Mouse (Mus musculus): ENCODE measurements around the gene Pomgnt1.

The Pomgnt1 gene

DNA sequence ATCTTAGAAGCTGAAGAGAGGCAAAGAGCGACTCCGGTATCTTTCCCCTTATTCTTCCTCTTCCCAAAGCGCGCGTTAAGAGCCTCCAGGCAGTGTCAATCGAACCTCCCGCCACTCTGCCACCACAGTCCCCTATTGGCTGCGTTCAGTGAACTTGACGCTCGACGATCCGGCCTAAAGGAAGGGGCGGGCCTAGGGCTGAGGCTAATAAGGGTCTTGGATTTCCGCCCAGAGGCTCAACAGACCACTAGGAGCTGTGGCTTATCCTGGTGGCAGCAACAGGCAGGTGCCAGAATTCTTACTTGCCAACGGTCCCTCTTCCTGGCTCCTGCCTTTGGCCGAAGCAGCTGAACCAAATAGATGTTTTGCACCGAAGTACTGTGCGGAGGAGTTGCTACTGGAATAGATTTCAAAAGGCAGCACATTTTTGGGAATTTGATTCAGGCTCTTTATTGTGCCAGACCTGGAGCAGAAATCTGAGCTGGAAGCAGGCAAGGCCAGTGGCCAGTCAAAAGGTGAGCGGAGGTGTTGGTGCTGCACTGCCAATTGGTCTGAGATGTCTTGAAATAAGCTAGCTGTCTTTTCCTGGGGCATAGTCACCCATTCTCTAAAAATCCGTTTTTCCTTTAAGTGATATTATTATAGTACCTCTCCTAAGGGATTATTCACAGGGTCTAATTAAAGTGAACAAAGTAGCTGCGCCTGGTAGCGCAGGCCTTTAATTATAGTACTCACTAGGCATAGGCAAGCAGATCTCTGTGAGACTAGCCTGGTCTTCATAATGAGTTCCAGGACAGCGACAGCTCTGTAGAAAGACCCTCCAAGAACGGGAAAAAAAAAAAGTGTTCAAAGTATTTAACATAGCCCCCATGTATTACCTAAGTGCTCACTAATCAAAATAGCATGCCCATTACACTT lies at the start of gene Pomgnt1, which contains the start of gene Rad54l:
Gene Pomgnt1 (plus strand): TSS at position 239 of the 918 bp plus-strand sequence.
Gene Rad54l (minus strand): TSS at position 89 of the 918 bp plus-strand sequence.
- peak; percentile 97 for DNase-seq (ENCODE audit: low read depth, low spot score)

DNA sequence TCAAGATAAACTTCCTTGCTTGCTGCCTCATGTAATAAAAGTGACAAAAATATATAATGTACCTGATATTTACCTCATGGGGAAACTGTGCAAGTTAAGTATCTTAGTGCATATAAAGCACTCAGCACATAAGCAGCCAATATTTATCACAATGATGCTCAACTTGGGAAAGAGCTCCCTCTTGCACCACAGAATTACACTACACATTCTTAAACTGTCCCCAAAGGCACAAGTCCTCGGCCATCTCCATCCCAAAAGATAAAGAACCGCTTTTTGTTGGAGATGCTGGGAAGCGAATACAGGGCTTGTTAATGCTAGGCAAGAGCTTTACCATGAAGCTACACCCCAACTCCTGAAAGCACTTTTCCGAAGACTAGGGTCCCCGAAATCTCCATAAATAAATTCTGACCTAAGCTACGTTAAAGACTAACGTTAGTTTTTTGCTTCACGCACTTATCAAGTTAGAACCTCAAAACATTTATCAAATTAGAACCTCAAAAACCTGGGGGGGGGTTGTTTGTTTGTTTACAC lies 49.4 kb upstream of the Pomgnt1 start:
- peak; percentile 71 for DNase-seq (ENCODE audit: low read depth, low spot score)

DNA sequence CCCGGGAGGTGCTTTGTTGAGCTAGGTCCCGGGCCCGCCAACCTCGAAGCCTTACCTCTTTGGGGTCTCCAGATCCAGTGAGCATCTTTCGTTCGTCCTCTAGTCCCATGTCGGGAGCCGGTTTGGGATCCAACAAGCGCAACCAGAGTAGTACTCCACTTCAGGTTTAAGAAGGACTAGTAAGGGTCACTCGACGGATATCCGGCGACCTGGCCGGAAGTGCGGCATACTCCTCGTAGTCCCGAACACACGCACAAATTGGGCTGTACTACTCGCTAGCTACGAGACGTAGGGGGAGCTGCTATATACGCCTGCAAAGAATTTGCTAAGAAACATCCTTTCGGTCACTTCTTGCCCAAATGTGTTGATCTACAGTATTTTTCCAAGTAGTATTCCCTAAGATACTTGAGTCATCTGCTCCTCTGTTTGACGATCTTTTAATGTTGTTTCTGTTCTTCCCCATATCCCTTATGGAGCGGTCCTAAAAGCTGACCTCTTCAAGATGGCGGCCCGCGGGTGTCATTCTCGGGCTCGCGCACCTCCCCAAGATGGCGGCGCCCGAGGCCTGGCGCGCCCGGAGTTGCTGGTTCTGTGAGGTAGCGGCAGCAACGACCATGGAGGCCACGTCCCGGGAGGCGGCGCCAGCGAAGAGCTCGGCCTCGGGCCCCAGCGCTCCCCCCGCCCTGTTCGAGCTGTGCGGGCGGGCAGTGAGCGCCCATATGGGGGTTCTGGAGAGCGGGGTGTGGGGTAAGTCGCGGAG lies 48.6 kb upstream of the Pomgnt1 start, which contains the start of the genes Uqcrh and Lrrc41:
Gene Uqcrh (minus strand): TSS at position 211 of the 760 bp plus-strand sequence.
Gene Lrrc41 (plus strand): TSS at position 409 of the 760 bp plus-strand sequence.
- DNase-seq (ENCODE audit: low read depth, low spot score): peak; percentile 96

DNA sequence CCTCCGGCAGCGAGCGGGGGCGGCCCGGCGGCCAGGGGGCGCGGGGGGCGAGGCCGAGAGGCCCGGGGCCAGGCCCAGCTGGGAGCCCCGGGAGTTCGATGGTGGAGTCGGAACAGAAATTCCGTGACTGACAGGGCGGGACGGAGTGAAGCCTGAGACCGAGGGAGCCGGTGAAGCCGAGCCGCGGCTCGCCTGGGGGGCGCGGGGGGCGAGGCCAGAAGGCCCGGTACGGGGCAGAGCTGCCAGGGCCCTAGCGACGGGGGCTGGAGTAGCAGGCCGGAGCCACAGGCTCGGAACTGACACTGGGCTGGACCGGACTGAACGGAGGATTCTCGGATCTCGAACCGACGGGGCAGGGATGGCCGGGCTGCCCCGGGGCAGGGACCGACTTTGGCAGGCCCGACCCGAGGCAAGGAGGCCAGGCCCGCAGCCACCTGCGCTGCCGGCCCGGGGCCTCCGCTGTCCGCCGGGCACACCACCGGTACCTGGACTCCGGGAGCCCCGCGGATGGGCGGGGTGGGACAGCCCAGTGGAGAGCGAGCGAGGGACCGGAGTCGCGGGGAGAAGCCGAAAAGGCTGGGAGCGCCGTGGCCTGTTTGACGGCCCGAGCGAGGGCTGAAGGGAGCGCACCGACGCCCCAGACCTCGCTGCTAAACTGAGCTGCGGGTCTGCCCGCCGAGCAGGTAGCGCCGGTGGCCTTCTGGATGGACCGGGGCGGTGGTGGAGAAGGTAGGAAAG lies 47.8 kb upstream of the Pomgnt1 start:
- peak; percentile 64 for DNase-seq (ENCODE audit: low read depth, low spot score)

DNA sequence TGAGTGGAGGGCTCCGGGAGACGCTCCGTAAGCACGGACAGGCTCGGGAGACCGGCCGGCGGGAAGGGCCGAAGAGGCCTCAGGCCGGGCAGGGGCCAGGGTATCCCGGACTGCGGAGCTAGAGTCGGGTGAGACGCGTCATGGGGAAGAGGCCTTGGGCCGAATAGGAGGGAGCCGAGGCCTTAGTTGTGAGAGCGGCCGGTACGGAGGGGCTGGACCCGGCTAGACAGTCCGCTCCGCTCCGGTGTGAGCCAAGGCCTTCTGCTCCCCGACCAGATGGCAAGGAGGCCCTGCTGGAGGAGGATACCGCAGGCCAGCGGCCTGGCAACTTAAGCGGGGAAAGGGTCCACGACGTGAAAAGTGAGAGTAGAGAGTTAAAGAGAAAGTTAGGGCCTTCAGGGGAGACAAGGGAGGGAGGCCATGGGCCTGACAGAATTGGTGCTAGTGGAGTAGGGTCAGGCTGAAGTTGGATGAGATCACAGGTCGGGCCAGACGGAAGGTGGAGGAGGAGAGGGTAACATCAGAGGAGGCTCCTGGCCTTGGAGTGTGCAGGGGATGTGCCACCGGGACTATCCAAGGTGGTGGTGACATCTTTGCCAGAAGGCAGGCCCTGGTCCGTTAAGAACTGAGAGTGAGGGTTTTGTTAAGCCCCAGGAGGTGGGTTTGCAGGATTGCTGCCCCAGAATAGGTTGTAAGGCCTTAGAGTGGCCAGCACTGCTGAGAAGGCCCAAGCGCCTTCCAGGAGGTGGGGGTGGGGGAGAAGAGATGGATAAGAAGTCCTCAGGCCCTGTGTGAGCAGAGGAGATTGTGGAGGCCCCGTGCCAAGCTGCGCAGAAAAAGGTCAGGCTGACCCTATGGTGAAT lies 47.0 kb upstream of the Pomgnt1 start:
- DNase-seq (ENCODE audit: low read depth, low spot score): peak; percentile 58

DNA sequence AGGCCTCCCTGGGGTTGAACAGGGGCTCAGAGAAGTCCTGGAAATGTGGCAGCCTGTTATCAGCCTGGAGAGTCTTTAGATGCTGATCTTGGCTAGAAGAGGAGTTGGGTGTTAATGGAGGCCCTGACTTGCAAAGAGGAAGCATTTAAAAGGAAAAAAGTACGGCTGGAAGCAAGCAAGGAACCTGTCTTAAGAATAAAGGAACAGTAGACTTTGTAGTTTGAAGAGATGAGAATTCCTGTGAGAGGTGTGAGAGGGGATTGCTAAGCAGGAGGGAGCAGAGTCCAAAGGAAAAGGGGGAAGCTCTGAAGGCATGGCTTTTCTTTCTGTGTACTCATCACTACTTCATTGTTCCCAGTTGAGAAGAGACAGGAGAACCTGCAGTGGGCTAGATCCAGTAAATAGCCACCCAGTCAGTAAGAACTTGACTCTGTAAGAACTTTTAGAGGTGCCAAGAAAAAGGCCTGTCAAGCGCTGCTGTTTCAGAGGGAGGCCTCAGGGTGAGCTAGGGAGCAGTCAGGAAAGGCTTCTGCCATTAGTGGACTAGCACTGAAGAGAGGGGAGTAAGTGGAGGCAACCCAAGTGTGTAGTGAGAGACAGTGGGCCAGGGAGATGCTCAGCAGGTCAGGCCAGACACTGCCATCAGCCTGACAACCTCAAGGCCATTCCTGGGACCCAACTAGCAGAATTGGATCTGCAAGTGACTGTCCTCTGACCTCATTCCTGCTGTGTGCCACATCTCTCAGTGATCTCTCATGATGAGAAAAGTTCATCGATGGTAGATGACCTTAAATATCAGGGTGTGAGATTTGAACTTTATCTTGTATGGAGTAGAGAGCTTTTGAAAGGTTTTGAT lies 46.2 kb upstream of the Pomgnt1 start:
- DNase-seq (ENCODE audit: low read depth, low spot score): peak; percentile 62

DNA sequence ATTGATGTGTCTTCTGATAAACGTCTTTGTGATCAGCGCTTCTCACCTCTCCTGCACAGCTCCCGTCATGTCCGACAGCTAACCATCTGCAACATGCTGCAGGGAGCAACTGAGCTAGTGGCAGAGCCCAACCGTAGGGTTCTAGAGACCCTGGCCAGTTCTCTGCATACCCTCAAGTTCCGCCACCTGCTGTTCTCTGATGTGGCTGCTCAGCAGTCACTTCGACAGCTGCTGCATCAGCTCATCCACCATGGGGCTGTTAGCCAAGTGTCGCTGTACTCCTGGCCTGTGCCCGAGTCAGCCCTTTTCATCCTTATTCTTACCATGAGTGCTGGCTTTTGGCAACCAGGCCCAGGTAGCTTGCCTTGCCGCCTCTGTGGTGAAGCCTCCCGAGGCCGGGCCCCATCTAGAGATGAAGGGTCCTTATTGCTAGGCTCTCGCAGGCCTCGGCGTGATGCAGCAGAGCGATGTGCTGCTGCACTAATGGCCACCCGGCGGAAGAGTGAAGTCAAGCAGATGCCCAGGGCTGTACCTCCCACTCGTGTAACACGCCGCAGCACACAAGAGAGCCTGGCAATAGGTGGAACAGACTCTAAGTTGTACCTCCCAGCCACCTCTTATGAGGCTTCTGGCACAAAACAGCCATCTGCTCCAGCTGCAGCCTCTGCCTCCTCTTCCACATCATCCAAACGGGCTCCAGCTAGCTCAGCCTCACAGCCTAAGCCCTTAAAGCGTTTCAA lies 35.0 kb upstream of the Pomgnt1 start:
- no peak for DNase-seq (ENCODE audit: low read depth, low spot score)

DNA sequence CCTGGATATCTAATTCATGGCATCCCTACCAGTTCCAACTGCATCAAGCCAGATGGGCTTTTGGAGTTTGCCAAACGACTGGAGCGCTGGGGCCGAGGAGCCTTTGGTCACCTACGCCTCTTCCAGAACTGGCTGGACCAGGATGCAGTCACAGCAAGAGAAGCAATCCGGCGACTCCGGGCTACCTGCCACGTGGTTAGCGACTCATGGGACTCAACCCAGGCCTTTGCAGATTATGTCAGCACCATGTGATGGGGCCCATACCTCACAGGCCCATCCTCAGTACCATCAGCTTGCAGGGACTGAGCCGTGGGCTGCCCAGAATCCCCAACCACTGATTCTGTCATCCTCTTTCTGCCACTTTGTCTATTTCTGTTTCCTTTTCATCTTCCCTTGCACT lies 27.3 kb upstream of the Pomgnt1 start:
- peak; percentile 88 for DNase-seq (ENCODE audit: low read depth, low spot score)

DNA sequence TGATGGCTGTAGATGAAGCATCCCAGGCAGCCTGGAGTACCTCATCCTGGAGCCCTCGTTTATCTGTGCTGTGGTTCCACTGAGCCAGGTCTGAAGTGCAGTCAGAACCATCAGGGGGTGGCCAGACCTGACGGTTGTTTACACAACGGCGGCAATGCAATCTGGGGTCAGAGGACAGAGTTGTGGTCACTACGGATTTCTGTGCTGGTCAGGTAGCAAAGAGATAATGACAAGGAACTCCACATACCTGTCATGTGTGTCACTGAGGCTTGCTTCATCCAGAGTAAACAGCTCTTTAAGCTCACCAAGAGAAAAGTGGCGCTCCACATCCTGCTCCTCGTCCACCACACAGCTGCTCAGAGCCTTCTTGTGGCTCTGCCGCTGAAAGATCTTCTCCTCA lies 26.4 kb upstream of the Pomgnt1 start:
- DNase-seq (ENCODE audit: low read depth, low spot score): peak; percentile 21

DNA sequence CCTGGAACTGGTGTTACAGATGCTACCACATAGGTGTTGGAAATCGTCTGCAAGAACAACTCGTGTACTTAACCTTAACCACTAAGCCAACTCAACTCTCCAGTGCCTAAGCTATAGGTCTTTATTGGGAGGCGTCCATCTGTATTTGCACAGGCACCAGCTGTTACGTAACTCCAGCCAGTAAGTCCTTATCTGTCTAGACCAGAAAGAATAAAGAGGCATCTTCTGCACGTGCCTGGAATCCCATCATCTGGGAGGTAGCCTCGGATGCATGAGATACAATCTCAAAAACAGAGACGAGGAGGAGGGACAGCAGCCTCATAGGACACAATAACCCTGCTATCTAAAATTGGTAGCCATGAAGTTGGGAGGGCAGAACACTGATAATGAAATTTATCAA lies 22.7 kb upstream of the Pomgnt1 start:
- DNase-seq (ENCODE audit: low read depth, low spot score): no peak

DNA sequence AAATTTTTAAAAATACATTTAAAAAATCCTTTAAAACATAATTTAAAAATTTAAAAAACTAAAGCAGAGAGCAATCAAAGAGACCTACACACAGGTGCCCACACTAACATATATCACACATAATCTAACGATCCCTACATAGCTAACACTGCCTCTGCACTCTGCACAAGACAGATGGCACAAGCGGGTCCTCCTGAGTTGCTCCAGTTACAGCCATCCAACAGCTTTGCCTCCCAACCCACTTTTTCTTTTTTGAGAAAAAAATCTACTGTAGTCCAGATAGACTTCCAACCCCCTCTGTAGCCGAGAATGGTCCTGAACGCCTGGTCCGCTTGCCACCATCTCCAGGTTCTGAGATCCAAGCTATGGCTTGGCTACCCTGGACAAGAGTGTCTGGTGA lies 18.4 kb upstream of the Pomgnt1 start:
- no peak for DNase-seq (ENCODE audit: low read depth, low spot score)

DNA sequence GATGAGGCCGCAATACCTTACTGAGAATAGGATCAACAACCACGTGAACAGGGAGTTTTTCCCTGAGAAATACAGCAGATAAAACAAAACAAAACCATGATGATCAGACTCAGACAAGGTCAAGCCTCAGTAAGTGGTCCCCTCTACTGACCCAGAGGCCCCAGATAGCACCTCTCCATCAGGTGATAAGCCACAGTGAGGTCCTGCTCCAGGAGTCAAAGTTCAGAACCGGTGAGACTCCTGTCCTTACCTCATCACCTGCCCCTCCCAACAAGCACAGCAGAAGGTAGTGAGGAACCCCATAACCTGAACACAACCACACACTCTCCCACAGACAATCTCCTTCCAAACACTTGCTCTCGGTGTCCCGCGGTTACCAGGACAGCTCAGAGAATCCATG lies 12.9 kb upstream of the Pomgnt1 start:
- DNase-seq (ENCODE audit: low read depth, low spot score): no peak

DNA sequence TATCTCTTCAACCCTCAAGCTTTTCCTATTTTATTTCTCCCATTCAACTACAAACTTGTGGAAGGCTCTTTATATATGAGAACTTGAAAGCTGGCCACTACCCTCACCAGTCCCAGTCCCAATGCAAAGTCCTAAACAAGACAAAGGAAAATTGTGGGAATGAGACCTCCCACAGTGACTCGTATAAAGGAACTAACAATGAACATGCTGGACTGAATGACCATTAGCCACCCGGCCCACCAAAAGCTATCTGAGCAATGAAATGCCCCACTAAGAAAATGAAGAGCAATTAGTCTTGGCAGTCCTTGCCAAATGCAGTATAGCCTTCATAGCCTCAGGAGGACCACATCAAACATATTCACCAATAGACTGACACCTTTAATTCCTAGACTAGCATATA lies 12.2 kb upstream of the Pomgnt1 start:
- no peak for DNase-seq (ENCODE audit: low read depth, low spot score)

DNA sequence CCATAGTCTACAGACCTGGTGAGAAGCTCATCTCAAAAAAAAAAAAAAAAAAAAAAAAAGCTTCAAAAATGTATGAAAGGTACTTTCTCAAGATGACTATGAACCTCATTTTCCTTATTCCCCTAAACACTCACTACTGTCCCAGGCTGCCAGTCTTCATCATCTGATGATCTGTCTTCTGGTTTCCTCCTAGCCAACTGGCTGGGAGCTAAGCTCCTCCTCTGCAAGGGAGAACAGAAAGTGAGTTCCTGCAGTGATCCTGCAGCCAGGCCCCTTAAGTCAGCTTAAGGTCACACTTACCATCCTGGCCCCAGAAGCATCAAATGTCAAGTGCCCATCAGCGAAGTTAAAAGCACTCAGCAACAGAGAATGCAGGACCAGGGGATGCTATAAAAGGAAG lies 878 bp upstream of the Pomgnt1 start:
- peak; percentile 61 for DNase-seq (ENCODE audit: low read depth, low spot score)

DNA sequence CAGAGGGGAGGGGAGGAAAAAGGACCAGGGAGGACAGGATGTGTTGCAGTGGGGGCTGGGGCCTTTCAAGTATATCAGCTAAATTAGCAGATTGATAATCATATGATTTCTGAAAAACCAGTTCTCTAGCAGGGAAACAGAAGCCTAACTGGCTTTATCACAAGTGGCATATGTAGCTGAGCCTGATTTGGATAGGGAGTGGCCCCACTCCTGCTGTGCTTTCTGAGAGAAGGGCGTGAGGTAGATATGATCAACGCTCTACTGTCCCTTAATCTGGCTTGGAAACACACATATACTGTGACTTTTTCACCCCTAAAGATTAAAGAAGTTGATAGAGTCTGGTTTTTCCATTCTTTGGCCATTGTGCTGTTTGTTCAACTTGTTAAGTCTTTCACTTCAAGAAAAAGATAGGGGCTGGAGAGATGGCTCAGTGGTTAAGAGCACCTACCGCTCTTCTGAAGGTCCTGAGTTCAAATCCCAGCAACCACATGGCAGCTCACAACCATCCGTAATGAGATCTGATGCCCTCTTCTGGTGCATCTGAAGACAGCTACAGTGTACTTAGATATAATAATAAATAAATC lies 2.3 kb downstream of the Pomgnt1 start:
- DNase-seq (ENCODE audit: low read depth, low spot score): no peak

DNA sequence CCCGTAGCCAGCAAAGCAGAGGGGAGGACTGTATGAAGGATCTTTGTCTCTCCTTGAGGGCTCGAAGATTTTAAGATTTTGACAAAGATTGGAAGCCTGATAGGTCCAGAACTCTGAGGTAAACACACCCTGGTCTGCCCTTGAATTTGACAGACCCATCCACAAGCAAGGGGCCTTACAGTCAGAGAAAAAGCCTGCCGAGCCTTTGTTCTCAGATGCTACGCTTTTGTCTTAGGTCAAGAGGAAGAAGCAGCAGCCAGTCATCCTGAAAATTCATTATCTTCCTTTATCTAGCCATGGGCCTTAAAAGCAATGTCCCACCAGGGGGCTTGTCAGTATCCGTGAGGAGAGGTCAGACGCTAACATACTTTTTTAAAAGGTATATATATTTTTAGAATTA lies 4.3 kb downstream of the Pomgnt1 start:
- DNase-seq (ENCODE audit: low read depth, low spot score): no peak

DNA sequence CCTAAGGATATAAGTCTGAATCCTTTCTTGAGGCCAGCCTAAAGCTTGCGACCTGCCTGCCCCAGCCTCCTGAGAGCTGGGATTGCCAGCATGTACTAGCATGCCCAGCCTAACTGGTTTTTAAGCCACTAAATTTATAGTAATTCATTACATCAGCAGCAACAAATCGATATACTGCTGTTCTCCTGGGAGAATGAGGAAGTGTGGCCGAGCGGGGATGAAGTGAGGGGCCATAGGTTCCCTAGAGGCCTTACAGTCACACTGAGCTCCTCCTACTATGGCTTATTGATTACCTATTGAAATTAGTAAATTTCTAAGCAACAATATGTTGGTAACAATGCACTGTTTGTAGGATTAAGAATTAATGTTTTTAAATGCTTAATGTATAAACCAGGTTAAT lies 9.5 kb downstream of the Pomgnt1 start:
- no peak for DNase-seq (ENCODE audit: low read depth, low spot score)

DNA sequence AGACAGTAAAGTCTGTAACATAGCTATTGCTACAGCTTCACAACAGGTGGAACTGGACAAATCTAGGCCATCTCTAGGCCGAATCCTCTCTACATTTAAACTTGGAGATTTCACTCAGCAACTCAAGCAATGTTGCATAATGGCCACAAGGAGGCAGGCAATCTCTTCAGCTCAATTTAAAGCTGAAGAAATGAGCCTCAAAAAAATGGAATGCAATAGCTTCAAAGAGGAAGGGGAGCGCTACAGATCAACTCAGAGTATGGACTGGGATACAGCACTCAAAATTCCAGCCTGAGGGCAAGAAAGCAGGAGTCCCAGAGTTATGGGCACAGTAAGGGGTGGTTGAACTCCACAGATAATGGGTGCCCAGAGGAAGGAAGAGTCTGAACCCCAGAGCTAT lies 11.3 kb downstream of the Pomgnt1 start:
- DNase-seq (ENCODE audit: low read depth, low spot score): peak; percentile 69

Data from 3T3-L1 (cell line).